Mouse (Mus musculus) right cerebral cortex, postnatal 25 days (tissue): Measurements from ENCODE around the gene Keg1.

Source experiments
- DNase-seq: peaks from one replicate; pipeline ENCODE4 v3.0.0; 2022

Keg1 gene

GRCm38 (mm10) chr19:12765308-12765707, 69.7 kb downstream of the Keg1 start, which contains the start of gene Cntf:
Cntf (minus strand) TSS chr19:12765632.
- no peak for DNase-seq
